Mouse (Mus musculus): ENCODE results near the gene Dusp23.

DNA sequence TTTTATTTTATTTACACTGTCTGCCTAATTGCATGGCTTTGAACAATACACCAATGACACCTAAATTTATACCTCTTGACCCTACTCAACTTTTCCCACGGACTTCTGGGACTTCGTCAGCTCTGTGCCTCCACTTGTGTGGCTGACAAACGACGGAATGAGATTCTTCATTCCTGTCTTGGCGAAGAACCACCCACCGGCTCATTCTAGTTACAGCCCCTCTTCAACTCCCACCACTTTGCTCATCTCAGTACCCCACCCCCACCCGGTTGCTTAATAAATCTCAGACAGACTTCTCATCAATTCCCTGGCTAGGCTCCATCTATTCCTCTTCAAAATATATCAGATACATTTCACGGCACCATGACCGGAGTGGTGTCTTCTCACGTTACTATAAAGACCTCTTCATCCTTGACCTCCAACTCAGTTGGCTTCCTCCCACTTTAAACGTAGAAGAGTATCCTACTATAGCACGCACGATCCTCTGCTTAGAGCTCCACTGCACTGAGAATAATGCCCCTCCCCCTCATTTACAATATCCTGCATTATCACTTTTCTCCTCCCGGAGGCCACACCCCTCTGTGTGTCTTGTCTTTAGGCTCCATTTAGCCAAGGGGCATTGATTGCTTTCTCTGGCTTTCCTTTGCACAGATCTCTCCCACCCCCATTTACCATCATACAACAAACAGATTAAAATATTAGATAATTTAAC lies 15.2 kb downstream of the Dusp23 start:
- TF ChIP-seq POLR2A (IDR thresholded peaks at IDR 0.05; ENCODE audit: borderline replicate concordance, low read depth, low read length): no peak
- no peak for TF ChIP-seq CTCF (IDR thresholded peaks at IDR 0.05; ENCODE audit: low read depth, low read length)

Data from bone marrow macrophage, adult 2 months (primary cell).